Comparison of ENCODE assay signal across 11 mouse cellular contexts in genomic region chr7:16504573-16505225, GRCm38 (mm10). TPM values are rescaled to one million over a fixed set of nuclear protein-coding genes. Genes with fewer than 3 reads are reported as not detected.
DNase-seq lines count a peak whose midpoint lies in the region; ATAC-seq and TF ChIP-seq lines count a peak whose summit lies in the region.
"Had no signal": no experiment of that assay in that cellular context is flagged by ENCODE, and none has a peak within 500 bp of the region (broad histone marks: within the 10 kb centered on the region; RNA-seq: fewer than 3 reads in every experiment).

No protein-coding gene starts in this region.

- no peak overlapping the region for H3K4me2 ChIP-seq in embryonic facial prominence, embryonic 14.5 days (ENCODE audit: low read depth, low read length)
- H3K4me2 ChIP-seq in kidney, embryonic 16.5 days (replicated peaks; ENCODE audit: low read depth, low read length) = no peak overlapping the region
- no peak overlapping the region for H3K4me2 ChIP-seq in lung, postnatal 0 days (replicated peaks; ENCODE audit: low read depth, low read length)

- H3K9me3 ChIP-seq in embryonic facial prominence, embryonic 14.5 days (ENCODE audit: control insufficient read depth, low read length) = no peaks in the 10 kb centered on the region
- H3K9me3 ChIP-seq in embryonic facial prominence, embryonic 10.5 days = no peaks in the 10 kb centered on the region
- no peaks in the 10 kb centered on the region for H3K9me3 ChIP-seq in kidney, embryonic 16.5 days (ENCODE audit: low read length)
- no peaks in the 10 kb centered on the region for H3K9me3 ChIP-seq in lung, postnatal 0 days (ENCODE audit: low read length)

- H3K4me1 ChIP-seq in embryonic facial prominence, embryonic 14.5 days (ENCODE audit: control insufficient read depth, insufficient read depth, low read length) = no peaks in the 10 kb centered on the region
- no peaks in the 10 kb centered on the region for H3K4me1 ChIP-seq in embryonic facial prominence, embryonic 10.5 days
- 0 out of 2 replicates have a peak, but pooled peaks cover 5% of the 10 kb centered on the region for H3K4me1 ChIP-seq in kidney, adult 2 months (ENCODE audit: control insufficient read depth, insufficient read depth, low read length)
- H3K4me1 ChIP-seq in kidney, embryonic 16.5 days (ENCODE audit: insufficient read depth, low read length) = no peaks in the 10 kb centered on the region
- H3K4me1 ChIP-seq in lung, postnatal 0 days (ENCODE audit: insufficient read depth, low read depth, low read length) = no peaks in the 10 kb centered on the region

- H3K27ac ChIP-seq in embryonic facial prominence, embryonic 14.5 days (replicated peaks; ENCODE audit: low read depth, low read length) = no peak overlapping the region
- H3K27ac ChIP-seq in embryonic facial prominence, embryonic 10.5 days (replicated peaks) = no peak overlapping the region
- no peak overlapping the region for H3K27ac ChIP-seq in kidney, adult 2 months (ENCODE audit: insufficient read depth, low read depth, low read length)
- H3K27ac ChIP-seq in kidney, embryonic 16.5 days (ENCODE audit: low read length) = no peak overlapping the region
- no peak overlapping the region for H3K27ac ChIP-seq in lung, postnatal 0 days (ENCODE audit: low read length)
- H3K27ac ChIP-seq: stomach, postnatal 0 days had no signal

- ATAC-seq in embryonic facial prominence, embryonic 14.5 days (ENCODE audit: low read depth) = no peak
- ATAC-seq in kidney, embryonic 16.5 days (ENCODE audit: low FRiP score, low TSS enrichment) = no peak
- no peak for ATAC-seq in lung, postnatal 0 days
- ATAC-seq: forebrain, embryonic 14.5 days had no signal

- TF ChIP-seq CTCF in kidney, adult 2 months (conservative IDR thresholded peaks at IDR 0.05; ENCODE audit: insufficient read depth, insufficient read length, low read depth, low read length) = no peak
- TF ChIP-seq CTCF in lung, postnatal 0 days (IDR thresholded peaks at IDR 0.05) = no peak

- no peak for TF ChIP-seq POLR2A in kidney, adult 2 months (IDR thresholded peaks at IDR 0.05; ENCODE audit: low read depth, low read length)

- 81% methylated on average over 2 of the region's 2 CpGs for WGBS in embryonic facial prominence, embryonic 14.5 days
- WGBS in embryonic facial prominence, embryonic 10.5 days = 86% methylated on average over 2 of the region's 2 CpGs
- 35% methylated on average over 2 of the region's 2 CpGs for WGBS in kidney, adult 2 months
- 79% methylated on average over 2 of the region's 2 CpGs for whole genome bisulfite sequencing in kidney, embryonic 16.5 days
- WGBS in lung, postnatal 0 days = 48% methylated on average over 2 of the region's 2 CpGs

- DNase-seq in embryonic facial prominence, embryonic 14.5 days (ENCODE audit: low spot score) = peak; percentile 14
- DNase-seq in embryonic facial prominence, embryonic 10.5 days (ENCODE audit: low spot score) = no peak
- peak; percentile 46 for DNase-seq in kidney, adult 2 months
- peak; percentile 55 for DNase-seq in adrenal gland, adult 8-10 months
- peak; percentile 23 to 42 for DNase-seq in kidney, postnatal 36 days
- no peak for DNase-seq in thymus, postnatal 25 days
- DNase-seq in lung, postnatal 0 days (ENCODE audit: low spot score) = no peak
- DNase-seq: lung, postnatal 10 days had no signal

- no peaks in the 10 kb centered on the region for H3K27me3 ChIP-seq in embryonic facial prominence, embryonic 14.5 days (replicated peaks; ENCODE audit: control insufficient read depth, insufficient read depth, low read length)
- no peaks in the 10 kb centered on the region for H3K27me3 ChIP-seq in embryonic facial prominence, embryonic 10.5 days (replicated peaks; ENCODE audit: low read depth, poor library complexity, severe bottlenecking)
- H3K27me3 ChIP-seq in kidney, adult 2 months (replicated peaks; ENCODE audit: control insufficient read depth, insufficient read depth, low read length) = no peaks in the 10 kb centered on the region
- H3K27me3 ChIP-seq in kidney, embryonic 16.5 days (ENCODE audit: insufficient read depth, low read length) = no peaks in the 10 kb centered on the region
- H3K27me3 ChIP-seq in lung, postnatal 0 days (replicated peaks; ENCODE audit: insufficient read depth, low read length) = no peaks in the 10 kb centered on the region

- TF ChIP-seq EP300 in lung, postnatal 0 days (IDR thresholded peaks at IDR 0.05) = no peak

- H3K36me3 ChIP-seq in embryonic facial prominence, embryonic 14.5 days (ENCODE audit: control insufficient read depth, insufficient read depth, low read length) = peaks cover 68% of the 10 kb centered on the region
- H3K36me3 ChIP-seq in embryonic facial prominence, embryonic 10.5 days (replicated peaks) = peaks cover 95% of the 10 kb centered on the region
- no peaks in the 10 kb centered on the region; the same call in 1 of the 2 replicates for H3K36me3 ChIP-seq in kidney, adult 2 months (ENCODE audit: control insufficient read depth, insufficient read depth, low read length)
- H3K36me3 ChIP-seq in kidney, embryonic 16.5 days (ENCODE audit: insufficient read depth, low read length) = peaks cover 48% of the 10 kb centered on the region
- 0 out of 2 replicates have a peak, but pooled peaks cover 18% of the 10 kb centered on the region for H3K36me3 ChIP-seq in lung, postnatal 0 days (ENCODE audit: insufficient read depth, low read length)

- no peak overlapping the region for H3K4me3 ChIP-seq in embryonic facial prominence, embryonic 14.5 days (ENCODE audit: low read depth, low read length)
- no peak overlapping the region for H3K4me3 ChIP-seq in embryonic facial prominence, embryonic 10.5 days
- H3K4me3 ChIP-seq in kidney, adult 2 months (ENCODE audit: insufficient read depth, low read depth, low read length) = no peak overlapping the region
- no peak overlapping the region for H3K4me3 ChIP-seq in kidney, embryonic 16.5 days (ENCODE audit: low read length)
- no peak overlapping the region for H3K4me3 ChIP-seq in lung, postnatal 0 days (ENCODE audit: low read depth, low read length)

- H3K9ac ChIP-seq in embryonic facial prominence, embryonic 14.5 days (ENCODE audit: low read depth, low read length) = no peak overlapping the region
- no peak overlapping the region for H3K9ac ChIP-seq in kidney, embryonic 16.5 days (replicated peaks; ENCODE audit: low read length)
- no peak overlapping the region for H3K9ac ChIP-seq in lung, postnatal 0 days (replicated peaks; ENCODE audit: low read depth)

RNA-seq across cellular contexts. Expression of gene Npas1, which starts 27.2 kb away (rescaled TPM):
- 0.10 and 0.11 TPM in 2 replicates for polyA plus RNA-seq in embryonic facial prominence, embryonic 14.5 days (2014; fragmentation: Nextera tagmentation; extraction: Ambion mirVana)
- polyA plus RNA-seq in embryonic facial prominence, embryonic 10.5 days (2016; fragmentation: Nextera tagmentation; extraction: Ambion mirVana) = 0.98 and 1.4 TPM in 2 replicates
- not detected in 2 replicates for polyA plus RNA-seq in kidney, adult 2 months (2012; rRNA removed)
- polyA plus RNA-seq in kidney, embryonic 16.5 days (2015; fragmentation: Nextera tagmentation; extraction: Ambion mirVana) = 0.41 and 0.42 TPM in 2 replicates
- under 1 TPM in 1 of 4 experiments, not detected in 3; 0.48 TPM for total RNA-seq in adrenal gland, adult 8-10 months (2022)
- 0.17 and 0.18 TPM in 2 replicates for polyA plus RNA-seq in lung, postnatal 0 days (2015; fragmentation: Nextera tagmentation; extraction: Ambion mirVana)

RNA-seq across cellular contexts. Expression of gene Tmem160, which starts 52.1 kb away (rescaled TPM):
- 49.5 and 54.5 TPM in 2 replicates for polyA plus RNA-seq in embryonic facial prominence, embryonic 14.5 days (2014; fragmentation: Nextera tagmentation; extraction: Ambion mirVana)
- polyA plus RNA-seq in embryonic facial prominence, embryonic 10.5 days (2016; fragmentation: Nextera tagmentation; extraction: Ambion mirVana) = 71.5 and 76.4 TPM in 2 replicates
- 112 and 125 TPM in 2 replicates for polyA plus RNA-seq in kidney, adult 2 months (2012; rRNA removed)
- 50.7 and 54.6 TPM in 2 replicates for polyA plus RNA-seq in kidney, embryonic 16.5 days (2015; fragmentation: Nextera tagmentation; extraction: Ambion mirVana)
- 10 to 100 TPM; 55.2 to 93.9 (median 72.1) TPM for total RNA-seq in adrenal gland, adult 8-10 months (2022)
- polyA plus RNA-seq in lung, postnatal 0 days (2015; fragmentation: Nextera tagmentation; extraction: Ambion mirVana) = 81.0 and 87.9 TPM in 2 replicates

Comparison
In these comparisons a context has a peak if more than half of its experiments do, and no peak if none do; other contexts are left out.
1. DNase-seq: peak in embryonic facial prominence, embryonic 14.5 days (single experiment), kidney, adult 2 months (single experiment), adrenal gland, adult 8-10 months (single experiment) and kidney, postnatal 36 days (2 of 2); none in embryonic facial prominence, embryonic 10.5 days (single experiment), thymus, postnatal 25 days (single experiment) and lung, postnatal 0 days (single experiment).